Mouse (Mus musculus) neutrophil, adult 5-6 weeks (primary cell): Measurements from ENCODE around the gene Tbccd1. TPM values are rescaled to one million over a fixed set of nuclear protein-coding genes. Genes with fewer than 3 reads are reported as not detected.

ENCODE experiments used
- ATAC-seq: fragments of 151-379, 151-347 bp; 2 replicates; pipeline ENCODE4 v1.8.0; 2017; ENCODE audit warnings: mild to moderate bottlenecking, moderate TSS enrichment; ENCODE audit not compliant: insufficient number of reproducible peaks, poor library complexity, low FRiP score, severe bottlenecking; ENCODE audit errors: extremely low read depth
- total RNA-seq: library from RNA; stranded (forward); fragments of 200-1000 nt; gene quantifications from 2 replicates; pipeline ENCODE4 v1.2.3, GENCODE M21; 2017

Tbccd1 gene
- total RNA-seq, result 19.2 and 22.8 TPM in 2 replicates

DNA sequence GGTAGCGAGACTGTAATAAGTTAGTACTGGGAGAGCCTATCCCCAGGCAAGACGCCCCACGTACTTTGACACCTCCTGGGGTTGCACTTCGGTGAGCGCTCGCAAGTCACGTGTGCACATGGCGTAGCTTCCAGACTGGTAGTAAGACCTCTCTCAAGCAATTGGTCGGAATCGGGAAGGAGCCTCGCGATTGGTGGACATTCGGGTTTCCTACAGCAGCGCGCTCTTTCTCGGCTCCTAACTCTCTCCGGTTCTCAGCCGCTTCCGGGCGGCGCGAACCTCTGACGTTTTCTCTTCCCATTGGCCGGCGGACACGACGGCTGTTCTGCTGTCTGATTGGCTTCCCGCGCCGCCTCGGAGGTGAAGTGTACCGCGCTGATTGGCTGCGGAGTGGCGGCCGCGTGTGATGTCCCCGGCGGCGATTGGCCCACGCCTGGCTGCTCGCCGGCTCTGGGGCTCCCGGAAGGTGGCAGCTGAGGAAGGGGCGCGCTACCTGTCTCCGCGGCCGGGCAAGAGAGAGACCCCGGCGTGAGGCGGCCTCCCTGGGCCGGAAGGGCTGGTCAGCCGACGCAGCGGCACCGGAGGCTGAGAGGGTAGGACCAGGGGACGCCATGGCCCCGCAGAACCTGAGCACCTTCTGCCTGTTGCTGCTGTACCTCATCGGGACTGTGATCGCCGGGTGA lies at the start of gene Tbccd1, which contains the start of gene Dnajb11:
Gene Tbccd1 (minus strand): TSS at position 239 of the 683 bp plus-strand sequence.
Gene Dnajb11 (plus strand): TSS at position 415 of the 683 bp plus-strand sequence.
- peak; percentile 97 for ATAC-seq

DNA sequence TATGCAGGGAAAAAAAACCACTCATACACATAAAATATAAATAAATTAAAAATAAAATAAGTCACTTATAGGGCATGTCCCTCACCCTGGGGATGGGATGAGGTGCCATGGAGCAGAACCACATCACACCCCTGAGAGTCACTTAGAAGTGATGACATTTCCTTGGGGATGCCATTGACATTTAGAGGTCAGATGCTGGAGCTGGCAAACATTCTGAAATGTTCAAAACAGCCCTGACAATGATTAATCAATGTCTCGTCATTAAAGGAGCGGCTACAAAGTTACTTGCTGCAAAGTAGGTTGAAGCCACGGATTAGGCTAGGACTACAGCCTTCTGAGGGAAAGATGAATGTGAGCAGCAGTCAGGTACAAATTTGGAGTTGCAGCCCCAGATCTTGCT lies 43.9 kb upstream of the Tbccd1 start:
- no peak for ATAC-seq

- no peak for ATAC-seq
These were observed 42.5 kb upstream of the Tbccd1 start for GRCm38 (mm10) chr16:22899866-22900570.

GRCm38 (mm10) chr16:22899346-22899745 lies 41.9 kb upstream of the Tbccd1 start:
- ATAC-seq, result no peak

- ATAC-seq, result no peak
These were observed 39.1 kb upstream of the Tbccd1 start for GRCm38 (mm10) chr16:22896618-22897017.

DNA sequence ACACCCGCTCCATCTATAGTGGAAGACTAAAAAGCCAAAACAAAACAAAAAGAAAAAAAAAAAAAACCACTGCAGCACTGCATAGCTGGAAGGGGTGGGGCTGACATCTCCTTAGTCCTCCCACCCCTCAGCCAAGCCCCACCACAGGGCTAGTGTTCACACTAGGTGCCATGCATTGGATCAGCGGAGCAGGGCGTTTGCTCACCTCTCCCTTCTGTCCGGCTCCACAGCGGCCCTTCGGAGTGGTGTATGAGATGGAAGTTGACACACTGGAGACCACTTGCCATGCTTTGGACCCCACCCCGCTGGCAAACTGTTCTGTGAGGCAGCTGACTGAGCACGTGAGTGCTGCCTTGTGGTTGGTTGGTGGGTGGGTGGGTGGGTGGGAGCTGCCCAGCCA lies 36.6 kb upstream of the Tbccd1 start:
- no peak for ATAC-seq

- no peak for ATAC-seq
These were observed 34.3 kb upstream of the Tbccd1 start for GRCm38 (mm10) chr16:22891733-22892154.

GRCm38 (mm10) chr16:22890683-22891510 lies 33.4 kb upstream of the Tbccd1 start, which contains the start of gene Ahsg:
TSS of gene Ahsg (plus strand) at chr16:22891277.
- ATAC-seq, result no peak

DNA sequence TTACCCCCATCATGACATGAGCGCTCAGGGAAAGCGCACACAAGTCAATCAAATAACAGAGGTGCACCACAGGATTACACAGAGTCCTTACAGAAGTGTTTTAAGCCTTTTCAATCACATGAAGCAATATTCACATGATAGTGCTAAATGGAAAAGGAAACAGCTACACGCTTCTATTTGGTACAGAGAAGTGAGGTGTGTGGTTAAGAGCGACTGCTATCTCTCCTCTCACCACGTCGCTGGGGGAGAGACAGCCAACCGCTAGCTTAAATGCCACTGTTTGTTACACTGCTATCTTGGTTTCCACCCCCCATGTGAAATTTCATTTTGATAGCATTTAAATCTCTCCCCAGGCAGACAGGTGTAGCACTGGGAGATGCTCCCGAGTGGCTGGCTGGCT lies 32.2 kb upstream of the Tbccd1 start:
- no peak for ATAC-seq

DNA sequence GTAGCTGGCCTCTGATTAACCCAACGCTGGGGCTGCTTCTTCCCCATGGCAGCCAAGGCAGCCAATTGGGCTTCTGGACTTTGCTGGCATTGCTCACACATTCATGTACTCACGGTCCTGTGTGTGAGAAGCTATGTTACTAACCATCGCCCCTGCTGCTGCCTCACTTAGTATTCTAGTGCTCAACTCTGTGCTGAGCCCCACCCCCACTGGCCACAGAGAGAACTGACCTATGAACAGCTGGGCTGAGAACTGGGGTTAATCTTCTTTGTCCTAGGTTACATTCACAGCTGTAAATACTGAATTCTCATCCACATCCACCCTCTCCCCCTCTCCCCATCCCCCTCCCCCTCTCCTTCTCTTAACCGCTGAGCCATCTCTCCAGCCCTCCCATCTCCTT lies 31.4 kb upstream of the Tbccd1 start:
- no peak for ATAC-seq

- no peak for ATAC-seq
These were observed 29.3 kb upstream of the Tbccd1 start for GRCm38 (mm10) chr16:22886726-22887125.

DNA sequence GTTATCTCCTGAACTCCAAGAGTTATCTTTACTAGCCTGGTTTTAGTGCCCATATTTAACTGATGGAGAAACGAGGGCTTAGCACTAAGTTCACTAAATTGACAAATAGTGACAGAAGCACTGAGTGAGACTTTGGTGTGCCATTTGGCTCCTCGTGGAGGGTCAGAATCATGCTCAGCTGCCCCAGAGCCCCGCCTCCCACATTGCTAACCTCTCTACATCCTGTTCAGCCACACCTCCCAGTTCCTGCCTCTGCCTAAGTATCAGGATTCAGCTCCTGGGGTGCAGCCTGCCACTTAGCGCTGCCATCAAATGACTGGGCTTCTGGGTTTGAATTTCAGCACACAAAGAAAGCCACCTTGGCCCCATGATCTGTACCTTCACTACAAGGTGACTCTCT lies 27.9 kb upstream of the Tbccd1 start:
- ATAC-seq, result no peak

GRCm38 (mm10) chr16:22883441-22883840 lies 26.0 kb upstream of the Tbccd1 start:
- no peak for ATAC-seq

- ATAC-seq, result no peak
These were observed 24.0 kb upstream of the Tbccd1 start for GRCm38 (mm10) chr16:22881487-22881886.

- no peak for ATAC-seq
These were observed 23.4 kb upstream of the Tbccd1 start for GRCm38 (mm10) chr16:22880900-22881299.

- ATAC-seq, result no peak
These were observed 22.6 kb upstream of the Tbccd1 start for GRCm38 (mm10) chr16:22879945-22880595.

DNA sequence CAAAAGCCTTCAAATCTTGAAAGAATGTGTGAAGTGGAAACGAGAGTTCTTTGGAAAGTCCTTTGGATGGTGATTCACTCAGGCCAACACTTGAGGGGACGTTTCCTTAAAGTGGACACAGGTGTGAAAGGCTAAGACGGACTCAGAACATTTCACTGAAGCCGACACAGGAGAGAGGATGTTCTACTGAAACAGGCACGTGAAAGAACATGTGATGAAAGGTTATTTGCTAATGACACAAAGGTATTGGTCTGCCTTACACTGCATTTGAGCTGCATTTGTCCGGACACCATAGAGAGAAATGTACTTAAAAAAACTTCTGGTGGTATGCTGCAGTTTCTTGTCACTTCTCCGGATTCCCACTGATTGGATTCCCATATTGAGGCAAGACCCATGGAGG lies 21.2 kb upstream of the Tbccd1 start:
- no peak for ATAC-seq

DNA sequence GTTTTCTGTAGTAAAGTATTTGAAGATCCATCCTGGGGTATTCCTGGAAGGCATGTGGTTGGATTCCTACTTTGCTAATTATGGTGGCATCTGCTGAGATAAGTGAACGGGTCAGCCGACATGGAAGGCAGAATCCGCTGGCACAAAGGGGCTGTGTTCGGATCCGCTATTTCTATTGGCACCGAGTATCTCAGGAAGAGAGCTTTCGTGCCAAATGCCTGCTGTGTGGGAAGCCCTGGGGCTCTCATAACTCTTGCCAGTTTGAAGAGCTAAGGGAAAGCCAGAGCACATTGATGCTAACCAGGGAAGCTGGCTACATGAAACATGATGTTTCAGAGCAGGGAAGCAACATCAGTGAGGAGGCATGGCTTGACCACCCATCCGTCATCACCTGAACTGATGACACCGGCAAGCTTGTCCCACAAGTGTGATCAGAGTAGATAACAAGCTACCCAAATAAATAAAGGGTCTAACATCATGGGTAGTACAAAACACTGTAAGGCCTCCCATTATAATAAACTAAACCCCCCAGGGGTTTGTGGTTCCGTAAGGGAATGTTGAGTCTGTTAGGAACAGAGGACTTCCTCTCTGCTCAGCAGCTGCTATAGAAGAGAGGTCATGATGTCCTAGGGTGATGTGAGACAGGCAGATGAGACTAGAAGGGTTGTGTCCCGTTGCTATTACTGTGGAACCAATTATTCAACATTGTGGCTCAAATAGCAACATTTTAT lies 20.4 kb upstream of the Tbccd1 start:
- ATAC-seq, result no peak
